19 mouse cellular contexts compared by ENCODE assay signal in genomic region chr2:14716666-14717065, GRCm38 (mm10).
"Had no signal": no experiment of that assay in that cellular context is flagged by ENCODE, and none has a peak within 500 bp of the region (broad histone marks: within the 10 kb centered on the region; RNA-seq: fewer than 3 reads in every experiment).

No protein-coding gene starts in this region.

- H3K9me3 ChIP-seq: kidney, embryonic 15.5 days; liver, embryonic 13.5 days; neural tube, embryonic 12.5 days; neural tube, embryonic 15.5 days; stomach, embryonic 15.5 days had no signal

- H3K4me3 ChIP-seq: kidney, embryonic 15.5 days; left cerebral cortex, adult 2 months; liver, embryonic 13.5 days; neural tube, embryonic 12.5 days; neural tube, embryonic 15.5 days; stomach, embryonic 15.5 days had no signal

- H3K36me3 ChIP-seq: kidney, embryonic 15.5 days; liver, embryonic 13.5 days; neural tube, embryonic 12.5 days; neural tube, embryonic 15.5 days; stomach, embryonic 15.5 days had no signal

- H3K27ac ChIP-seq: kidney, embryonic 15.5 days; left cerebral cortex, adult 2 months; liver, embryonic 13.5 days; macrophage; neural tube, embryonic 12.5 days; neural tube, embryonic 15.5 days; stomach, embryonic 15.5 days had no signal

- DNase-seq: kidney, adult 11 months; kidney, adult 8-10 months; kidney, postnatal 10 days; kidney, postnatal 36 days; layer of hippocampus, postnatal 36 days; liver, embryonic 13.5 days; lung, embryonic 14.5 days; retina, postnatal 1 day; right cerebral cortex, postnatal 25 days; spleen, adult 18-20 months; thymus, postnatal 25 days had no signal

- H3K4me2 ChIP-seq: kidney, embryonic 15.5 days; liver, embryonic 13.5 days; lung, embryonic 14.5 days; neural tube, embryonic 12.5 days; neural tube, embryonic 15.5 days; stomach, embryonic 15.5 days had no signal

- H3K9ac ChIP-seq: kidney, embryonic 15.5 days; liver, embryonic 13.5 days; lung, embryonic 14.5 days; neural tube, embryonic 12.5 days; neural tube, embryonic 15.5 days; stomach, embryonic 15.5 days had no signal

- H3K4me1 ChIP-seq: kidney, embryonic 15.5 days; liver, embryonic 13.5 days; neural tube, embryonic 12.5 days; neural tube, embryonic 15.5 days; stomach, embryonic 15.5 days had no signal

- ATAC-seq: inflammation-experienced regulatory T-cells, adult 6 months; lung, postnatal 0 days had no signal

- H3K27me3 ChIP-seq: kidney, embryonic 15.5 days; liver, embryonic 13.5 days; neural tube, embryonic 12.5 days; neural tube, embryonic 15.5 days; stomach, embryonic 15.5 days had no signal
